Mouse (Mus musculus): ENCODE measurements around the gene Il17f. TPM values are rescaled to one million over a fixed set of nuclear protein-coding genes. Genes with fewer than 3 reads are reported as not detected.

Gene Il17f
- polyA plus RNA-seq, 1 experiment from 2014 or later, result not detected

DNA sequence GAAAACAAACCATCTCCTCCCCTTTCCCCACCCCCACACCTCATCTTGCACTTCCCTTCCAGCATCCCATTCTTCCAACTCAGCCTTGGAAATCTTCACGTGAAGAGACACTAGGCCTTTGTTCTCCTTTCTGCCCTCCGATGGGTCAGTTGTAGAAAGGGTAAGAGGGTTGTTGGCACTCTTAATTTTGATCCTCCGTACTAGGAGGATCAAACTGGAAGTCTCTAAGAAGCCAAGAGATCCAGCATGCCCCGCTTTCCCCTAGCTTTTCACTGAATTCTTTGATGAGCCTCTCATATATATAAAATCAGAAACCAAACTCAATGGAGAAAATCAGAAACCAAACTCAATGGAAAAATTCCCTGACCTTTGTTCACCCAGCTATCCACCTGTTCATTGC lies 33.1 kb upstream of the Il17f start:
- Histone ChIP-seq H3K9me3 (replicated peaks; ENCODE audit: control insufficient read depth, low read length) (no peaks in the 10 kb centered on the region), H3K4me2 (no peak overlapping the region), H3K27ac (ENCODE audit: low read depth, low read length) (no peak overlapping the region), H3K4me1 (ENCODE audit: control insufficient read depth, insufficient read depth, low read length) (no peaks in the 10 kb centered on the region), H3K4me3 (ENCODE audit: low read depth, low read length) (no peak overlapping the region), H3K9ac (ENCODE audit: low read depth, low read length) (no peak overlapping the region), H3K36me3 (ENCODE audit: control insufficient read depth, insufficient read depth, low read length) (no peaks in the 10 kb centered on the region), H3K27me3 (ENCODE audit: control insufficient read depth, insufficient read depth, low read length) (no peaks in the 10 kb centered on the region)
- WGBS (ENCODE audit: insufficient replicate concordance), result 56% methylated on average over 4 of the region's 4 CpGs
- ATAC-seq (replicated peaks; ENCODE audit: insufficient number of reproducible peaks, low FRiP score, low TSS enrichment), result no peak

DNA sequence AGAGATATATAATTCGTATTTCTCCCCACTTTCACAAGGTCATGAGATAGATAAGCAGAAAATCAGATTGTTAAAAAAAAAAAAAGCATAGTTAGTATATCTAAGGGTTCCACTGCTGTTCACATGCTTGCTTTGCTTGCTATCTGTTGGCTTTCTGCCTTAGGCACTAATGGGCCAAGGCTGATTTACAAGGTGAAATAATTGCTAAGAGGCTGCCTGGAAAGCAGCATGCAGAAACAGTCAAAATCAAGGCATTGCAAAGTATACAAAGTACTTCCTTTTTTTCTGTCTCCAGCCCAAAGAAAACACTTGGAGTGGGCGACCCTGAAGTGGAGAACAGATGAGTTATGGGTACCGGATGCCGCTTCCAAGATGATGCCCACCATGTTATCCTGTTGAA lies 30.5 kb upstream of the Il17f start:
- Histone ChIP-seq H3K27me3 (ENCODE audit: control insufficient read depth, insufficient read depth, low read length) (no peaks in the 10 kb centered on the region), H3K4me2 (peak overlapping the region; percentile 56; the same call in 1 of the 2 replicates), H3K9me3 (replicated peaks; ENCODE audit: control insufficient read depth, low read length) (no peaks in the 10 kb centered on the region), H3K27ac (ENCODE audit: low read depth, low read length) (no peak overlapping the region), H3K4me3 (ENCODE audit: low read depth, low read length) (no peak overlapping the region), H3K9ac (ENCODE audit: low read depth, low read length) (no peak overlapping the region), H3K36me3 (ENCODE audit: control insufficient read depth, insufficient read depth, low read length) (peaks cover 11% of the 10 kb centered on the region), H3K4me1 (ENCODE audit: control insufficient read depth, insufficient read depth, low read length) (0 out of 2 replicates have a peak, but pooled peaks cover 3% of the 10 kb centered on the region)
- 79% methylated on average over 4 of the region's 4 CpGs for WGBS (ENCODE audit: insufficient replicate concordance)
- no peak for ATAC-seq (replicated peaks; ENCODE audit: insufficient number of reproducible peaks, low FRiP score, low TSS enrichment)

- H3K27me3 ChIP-seq (ENCODE audit: control insufficient read depth, insufficient read depth, low read length), result no peaks in the 10 kb centered on the region
- peak within 1 kb of the TSS; percentile 51; the same call in 1 of the 2 replicates for H3K27ac ChIP-seq (ENCODE audit: low read depth, low read length)
- peak within 1 kb of the TSS; percentile 88 for H3K9ac ChIP-seq (ENCODE audit: low read depth, low read length)
- H3K9me3 ChIP-seq (replicated peaks; ENCODE audit: control insufficient read depth, low read length), result no peaks in the 10 kb centered on the region
- H3K36me3 ChIP-seq (ENCODE audit: control insufficient read depth, insufficient read depth, low read length), result peaks cover 17% of the 10 kb centered on the region
- peak; percentile 99 for ATAC-seq (replicated peaks; ENCODE audit: insufficient number of reproducible peaks, low FRiP score, low TSS enrichment)
- H3K4me2 ChIP-seq, result peak within 1 kb of the TSS; percentile 72
- WGBS (ENCODE audit: insufficient replicate concordance), result under 1% methylated on average over 52 of the region's 52 CpGs
- H3K4me3 ChIP-seq (ENCODE audit: low read depth, low read length), result peak within 1 kb of the TSS; percentile 82
- 0 out of 2 replicates have a peak, but pooled peaks cover 3% of the 10 kb centered on the region for H3K4me1 ChIP-seq (ENCODE audit: control insufficient read depth, insufficient read depth, low read length)
These were observed 29.6 kb upstream of the Il17f start, which contains the start of gene Mcm3 for GRCm38 (mm10) chr1:20819771-20820605. Gene Mcm3, minus strand, starts transcription at chr1:20820312.

DNA sequence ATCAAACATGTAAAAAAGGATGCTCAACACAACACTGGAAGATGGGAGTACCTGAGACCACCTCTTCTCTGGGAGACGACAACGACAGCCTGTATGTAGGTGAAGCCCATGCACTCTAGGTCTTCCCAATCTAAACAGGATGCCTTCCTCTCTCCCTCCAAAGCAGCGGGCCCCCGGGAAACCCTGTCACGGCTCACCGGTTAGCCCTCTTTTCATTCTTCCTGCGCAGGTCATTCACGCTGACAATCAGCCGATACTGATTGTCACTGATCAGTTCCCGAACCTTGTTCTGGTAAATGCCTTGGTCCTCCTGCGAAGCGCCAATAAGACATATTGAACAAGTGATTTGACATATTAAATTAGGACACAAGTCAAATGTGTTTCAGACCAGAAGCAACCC lies 27.2 kb upstream of the Il17f start:
- Histone ChIP-seq H3K27me3 (ENCODE audit: control insufficient read depth, insufficient read depth, low read length) (no peaks in the 10 kb centered on the region), H3K4me1 (ENCODE audit: control insufficient read depth, insufficient read depth, low read length) (0 out of 2 replicates have a peak, but pooled peaks cover 3% of the 10 kb centered on the region), H3K36me3 (ENCODE audit: control insufficient read depth, insufficient read depth, low read length) (peaks cover 25% of the 10 kb centered on the region), H3K9me3 (replicated peaks; ENCODE audit: control insufficient read depth, low read length) (no peaks in the 10 kb centered on the region), H3K4me2 (no peak overlapping the region), H3K9ac (ENCODE audit: low read depth, low read length) (no peak overlapping the region), H3K4me3 (ENCODE audit: low read depth, low read length) (no peak overlapping the region), H3K27ac (ENCODE audit: low read depth, low read length) (no peak overlapping the region)
- 81% methylated on average over 12 of the region's 12 CpGs for WGBS (ENCODE audit: insufficient replicate concordance)
- no peak for ATAC-seq (replicated peaks; ENCODE audit: insufficient number of reproducible peaks, low FRiP score, low TSS enrichment)

DNA sequence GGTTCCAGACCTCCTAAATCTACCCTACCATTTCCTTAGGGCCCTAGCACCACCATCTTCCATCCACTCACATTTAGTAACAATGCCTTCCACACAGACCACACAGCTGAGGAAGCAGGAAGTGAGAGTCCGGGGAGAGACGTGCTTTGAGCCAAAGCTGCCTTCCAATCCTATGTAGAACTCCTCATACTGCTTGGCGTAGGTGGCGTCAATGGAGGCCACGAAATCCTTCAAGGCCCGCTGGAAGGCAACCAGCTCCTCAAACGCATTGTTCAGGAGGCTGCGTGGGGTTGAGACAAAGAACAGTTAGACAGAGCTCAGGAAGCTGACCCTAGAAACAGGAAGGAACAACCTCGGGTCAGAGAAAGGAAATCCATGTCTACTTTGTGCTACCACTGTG lies 26.8 kb upstream of the Il17f start:
- H3K4me2 ChIP-seq, result no peak overlapping the region

GRCm38 (mm10) chr1:20814521-20814920 lies 24.1 kb upstream of the Il17f start:
- Histone ChIP-seq H3K27me3 (ENCODE audit: control insufficient read depth, insufficient read depth, low read length) (no peaks in the 10 kb centered on the region), H3K36me3 (ENCODE audit: control insufficient read depth, insufficient read depth, low read length) (peaks cover 45% of the 10 kb centered on the region), H3K4me2 (no peak overlapping the region), H3K9ac (ENCODE audit: low read depth, low read length) (no peak overlapping the region), H3K4me1 (ENCODE audit: control insufficient read depth, insufficient read depth, low read length) (0 out of 2 replicates have a peak, but pooled peaks cover 3% of the 10 kb centered on the region), H3K9me3 (replicated peaks; ENCODE audit: control insufficient read depth, low read length) (no peaks in the 10 kb centered on the region), H3K27ac (ENCODE audit: low read depth, low read length) (no peak overlapping the region), H3K4me3 (ENCODE audit: low read depth, low read length) (no peak overlapping the region)
- 90% methylated on average over 8 of the region's 8 CpGs for WGBS (ENCODE audit: insufficient replicate concordance)
- ATAC-seq (replicated peaks; ENCODE audit: insufficient number of reproducible peaks, low FRiP score, low TSS enrichment), result no peak

More for the DNA sequence above, 26.8 kb upstream of the Il17f start:
- no peaks in the 10 kb centered on the region for H3K9me3 ChIP-seq (replicated peaks; ENCODE audit: control insufficient read depth, low read length)
- H3K9ac ChIP-seq (ENCODE audit: low read depth, low read length), result no peak overlapping the region
- no peak overlapping the region for H3K4me3 ChIP-seq (ENCODE audit: low read depth, low read length)
- H3K4me1 ChIP-seq (ENCODE audit: control insufficient read depth, insufficient read depth, low read length), result 0 out of 2 replicates have a peak, but pooled peaks cover 3% of the 10 kb centered on the region
- H3K27ac ChIP-seq (ENCODE audit: low read depth, low read length), result no peak overlapping the region
- no peaks in the 10 kb centered on the region for H3K27me3 ChIP-seq (ENCODE audit: control insufficient read depth, insufficient read depth, low read length)
- WGBS (ENCODE audit: insufficient replicate concordance), result 71% methylated on average over 9 of the region's 9 CpGs
- no peak for ATAC-seq (replicated peaks; ENCODE audit: insufficient number of reproducible peaks, low FRiP score, low TSS enrichment)
- H3K36me3 ChIP-seq (ENCODE audit: control insufficient read depth, insufficient read depth, low read length), result peaks cover 29% of the 10 kb centered on the region

DNA sequence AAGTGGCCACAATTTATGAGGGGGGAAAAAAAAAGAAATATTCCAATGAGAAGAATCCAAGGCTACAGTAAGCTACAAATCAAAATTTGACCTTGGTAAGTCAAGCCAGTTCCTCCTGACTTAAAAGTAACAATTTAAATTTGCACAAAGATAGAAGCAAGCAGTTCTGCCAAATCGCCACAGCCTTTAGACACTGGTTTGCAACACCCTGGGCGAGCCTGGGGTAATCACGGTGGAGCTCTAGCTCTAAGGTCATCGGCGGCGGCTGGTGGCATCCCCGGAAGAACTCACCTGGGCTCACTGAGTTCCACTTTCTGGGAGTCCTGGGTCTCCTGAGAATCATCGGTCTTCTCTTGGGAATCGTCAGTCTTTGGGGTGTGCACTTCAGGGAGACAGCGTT lies 14.1 kb upstream of the Il17f start:
- Histone ChIP-seq H3K4me2 (no peak overlapping the region), H3K36me3 (ENCODE audit: control insufficient read depth, insufficient read depth, low read length) (peaks cover 45% of the 10 kb centered on the region), H3K9me3 (replicated peaks; ENCODE audit: control insufficient read depth, low read length) (no peaks in the 10 kb centered on the region), H3K9ac (ENCODE audit: low read depth, low read length) (no peak overlapping the region), H3K4me3 (ENCODE audit: low read depth, low read length) (no peak overlapping the region), H3K27me3 (ENCODE audit: control insufficient read depth, insufficient read depth, low read length) (no peaks in the 10 kb centered on the region), H3K27ac (ENCODE audit: low read depth, low read length) (no peak overlapping the region), H3K4me1 (ENCODE audit: control insufficient read depth, insufficient read depth, low read length) (no peaks in the 10 kb centered on the region)
- 94% methylated on average over 10 of the region's 10 CpGs for WGBS (ENCODE audit: insufficient replicate concordance)
- no peak for ATAC-seq (replicated peaks; ENCODE audit: insufficient number of reproducible peaks, low FRiP score, low TSS enrichment)

- Histone ChIP-seq H3K27me3 (ENCODE audit: control insufficient read depth, insufficient read depth, low read length) (no peaks in the 10 kb centered on the region), H3K4me3 (ENCODE audit: low read depth, low read length) (no peak overlapping the region), H3K9me3 (replicated peaks; ENCODE audit: control insufficient read depth, low read length) (no peaks in the 10 kb centered on the region), H3K4me2 (no peak overlapping the region), H3K4me1 (ENCODE audit: control insufficient read depth, insufficient read depth, low read length) (no peaks in the 10 kb centered on the region), H3K9ac (ENCODE audit: low read depth, low read length) (no peak overlapping the region), H3K27ac (ENCODE audit: low read depth, low read length) (no peak overlapping the region), H3K36me3 (ENCODE audit: control insufficient read depth, insufficient read depth, low read length) (peaks cover 20% of the 10 kb centered on the region)
- 79% methylated on average over 8 of the region's 8 CpGs for WGBS (ENCODE audit: insufficient replicate concordance)
- ATAC-seq (replicated peaks; ENCODE audit: insufficient number of reproducible peaks, low FRiP score, low TSS enrichment), result no peak
These were observed 11.4 kb upstream of the Il17f start for GRCm38 (mm10) chr1:20801682-20802390.

Measured in heart, embryonic 11.5 days (tissue).